Mouse (Mus musculus) ES-Bruce4 (cell line): ENCODE data around the gene Fen1.

Experiments used
- CTCF ChIP-seq: IDR thresholded peaks from one replicate; pipeline ENCODE4 v1.8.1; 2011; ENCODE audit warnings: low read depth, low read length
- EP300 ChIP-seq: IDR thresholded peaks from 2 replicates; pipeline ENCODE4 v1.6.1; 2011; ENCODE audit warnings: low read depth, low read length; ENCODE audit not compliant: insufficient read depth
- POLR2A ChIP-seq: IDR thresholded peaks from one replicate; pipeline ENCODE4 v1.8.1; 2011; ENCODE audit warnings: low read length; ENCODE audit not compliant: insufficient read depth

- no peak for TF ChIP-seq CTCF
- TF ChIP-seq POLR2A: no peak
- TF ChIP-seq EP300: no peak
Observed at GRCm38 (mm10) chr19:10235784-10236565, 32.0 kb upstream of the Fen1 start.
